Mouse (Mus musculus) erythroblast, embryonic 14.5 days (primary cell): ENCODE data around the gene Adgra3.

Experiments
- GATA1 ChIP-seq: IDR thresholded peaks from 2 replicates; pipeline ENCODE4 v1.6.1; 2012; ENCODE audit warnings: low read length, inconsistent platforms, mixed read lengths
- TAL1 ChIP-seq: IDR thresholded peaks from 3 replicates; pipeline ENCODE4 v1.6.1; 2012; ENCODE audit warnings: low read length, inconsistent platforms, mixed read lengths

GRCm38 (mm10) chr5:49915695-49916106, 143.1 kb downstream of the Adgra3 start:
- TF ChIP-seq GATA1 (no peak), TAL1 (no peak)
